Mouse (Mus musculus) liver, postnatal 0 days (tissue): Measurements from ENCODE around the gene Clstn1. TPM values are rescaled to one million over a fixed set of nuclear protein-coding genes. Genes with fewer than 3 reads are reported as not detected.

ENCODE experiments used
- ATAC-seq: fragments of 200-750 bp; cut with Nextera tagmentation; 2 replicates; pipeline ENCODE4 v1.8.0; 2017; ENCODE audit warnings: mild to moderate bottlenecking, moderate library complexity
- DNase-seq: peaks from one replicate; pipeline ENCODE4 v3.0.0-alpha.2; 2016
- H3K27ac ChIP-seq: fragments of 300-500 bp; sonication (generic); 2 replicates; pipeline ENCODE4 v1.5.1; 2014; ENCODE audit warnings: antibody characterized with exemption, moderate library complexity, mild to moderate bottlenecking, low read depth
- H3K27me3 ChIP-seq: fragments of 300-500 bp; sonication (generic); 2 replicates; pipeline ENCODE4 v1.6.1; 2014; ENCODE audit warnings: low read length, control low read depth, mixed read lengths; ENCODE audit not compliant: insufficient read depth
- H3K36me3 ChIP-seq: fragments of 300-500 bp; sonication (generic); replicated peaks from 2 replicates; pipeline ENCODE4 v1.6.1; 2014; ENCODE audit warnings: mild to moderate bottlenecking, control low read depth, low read length, moderate library complexity, mixed read lengths; ENCODE audit not compliant: insufficient read depth
- H3K4me1 ChIP-seq: fragments of 300-500 bp; sonication (generic); 2 replicates; pipeline ENCODE4 v1.6.1; 2014; ENCODE audit warnings: antibody characterized with exemption, mild to moderate bottlenecking, control low read depth; ENCODE audit not compliant: insufficient read depth
- H3K4me2 ChIP-seq: fragments of 300-500 bp; sonication (generic); 2 replicates; pipeline ENCODE4 v1.6.1; 2014; ENCODE audit warnings: low read depth, mild to moderate bottlenecking, low read length, moderate library complexity, mixed read lengths
- H3K4me3 ChIP-seq: fragments of 300-500 bp; sonication (generic); 2 replicates; pipeline ENCODE4 v1.5.1; 2014; ENCODE audit warnings: low read depth, low read length
- H3K9ac ChIP-seq: fragments of 300-500 bp; sonication (generic); replicated peaks from 2 replicates; pipeline ENCODE4 v1.6.1; 2014; ENCODE audit warnings: mild to moderate bottlenecking, moderate library complexity
- H3K9me3 ChIP-seq: fragments of 300-500 bp; sonication (generic); 2 replicates; pipeline ENCODE4 v1.6.1; 2016; ENCODE audit warnings: mild to moderate bottlenecking, control low read depth, low read length, mixed read lengths
- CTCF ChIP-seq: sonication (generic); IDR thresholded peaks from 2 replicates; pipeline ENCODE4 v1.5.1; 2016; ENCODE audit warnings: antibody characterized with exemption, low read depth
- EP300 ChIP-seq: IDR thresholded peaks from 2 replicates; pipeline ENCODE4 v1.6.1; 2016; ENCODE audit warnings: antibody characterized with exemption, low read depth, mild to moderate bottlenecking
- WGBS: fragments of 180-500 bp; shearing (Covaris S2); extraction: QIAGEN DNeasy Blood & Tissue Kit; methylation state at CpG from one replicate; pipeline ENCODE4 v1.1.7; 2014; ENCODE audit not compliant: insufficient replicate concordance; 5-methylcytosine and 5-hydroxymethylcytosine counted together
- polyA plus RNA-seq: library from polyadenylated mRNA; unstranded; fragments of >200 nt; fragmentation: Nextera tagmentation; extraction: Ambion mirVana; gene quantifications from 2 replicates; pipeline ENCODE4 v1.2.1, GENCODE M21; 2015

Clstn1 gene
- polyA plus RNA-seq, 1 experiment from 2014 or later = 2.1 TPM

DNA sequence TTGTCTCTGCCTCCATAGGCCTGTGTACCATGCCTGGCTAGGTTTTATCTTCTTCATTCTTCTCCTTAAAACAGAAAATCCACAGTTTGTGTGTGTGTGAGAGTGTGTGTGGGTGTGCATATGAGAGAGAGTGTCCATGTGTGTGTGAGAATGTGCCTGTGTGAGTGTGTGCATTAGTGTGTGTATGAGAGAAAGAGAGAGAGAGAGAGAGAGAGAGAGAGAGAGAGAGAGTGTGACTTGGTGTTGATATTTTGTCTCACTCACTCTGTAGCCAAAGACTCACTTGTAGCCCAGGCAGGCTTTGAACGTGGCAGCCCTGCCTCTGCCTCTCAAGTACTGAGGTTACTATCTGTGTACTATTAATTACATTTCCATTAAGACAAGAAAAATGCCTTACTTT lies 47.9 kb downstream of the Clstn1 start:
- H3K9ac ChIP-seq = no peak overlapping the region
- H3K9me3 ChIP-seq = no peaks in the 10 kb centered on the region
- ATAC-seq (no peak), DNase-seq (no peak)
- no peak for TF ChIP-seq CTCF
- TF ChIP-seq EP300 = no peak
- 47% methylated on average over 1 of the region's 1 CpGs for WGBS
- 0 out of 2 replicates have a peak, but pooled peaks cover 2% of the 10 kb centered on the region for H3K36me3 ChIP-seq
- no peaks in the 10 kb centered on the region; the same call in 1 of the 2 replicates for H3K4me1 ChIP-seq
- no peak overlapping the region for H3K4me3 ChIP-seq
- H3K4me2 ChIP-seq = no peak overlapping the region
- no peak overlapping the region for H3K27ac ChIP-seq
- H3K27me3 ChIP-seq = no peaks in the 10 kb centered on the region

GRCm38 (mm10) chr4:149634966-149635365 lies 48.7 kb downstream of the Clstn1 start:
- ATAC-seq (peak; percentile 55), DNase-seq (peak; percentile 15)
- Histone ChIP-seq H3K36me3 (0 out of 2 replicates have a peak, but pooled peaks cover 2% of the 10 kb centered on the region), H3K4me1 (no peaks in the 10 kb centered on the region; the same call in 1 of the 2 replicates), H3K4me3 (no peak overlapping the region), H3K27ac (no peak overlapping the region), H3K9ac (no peak overlapping the region), H3K9me3 (no peaks in the 10 kb centered on the region), H3K27me3 (no peaks in the 10 kb centered on the region), H3K4me2 (no peak overlapping the region)
- 64% methylated on average over 11 of the region's 11 CpGs for WGBS
- peak; percentile 64; the same call in 1 of the 2 replicates for TF ChIP-seq EP300
- TF ChIP-seq CTCF = no peak

DNA sequence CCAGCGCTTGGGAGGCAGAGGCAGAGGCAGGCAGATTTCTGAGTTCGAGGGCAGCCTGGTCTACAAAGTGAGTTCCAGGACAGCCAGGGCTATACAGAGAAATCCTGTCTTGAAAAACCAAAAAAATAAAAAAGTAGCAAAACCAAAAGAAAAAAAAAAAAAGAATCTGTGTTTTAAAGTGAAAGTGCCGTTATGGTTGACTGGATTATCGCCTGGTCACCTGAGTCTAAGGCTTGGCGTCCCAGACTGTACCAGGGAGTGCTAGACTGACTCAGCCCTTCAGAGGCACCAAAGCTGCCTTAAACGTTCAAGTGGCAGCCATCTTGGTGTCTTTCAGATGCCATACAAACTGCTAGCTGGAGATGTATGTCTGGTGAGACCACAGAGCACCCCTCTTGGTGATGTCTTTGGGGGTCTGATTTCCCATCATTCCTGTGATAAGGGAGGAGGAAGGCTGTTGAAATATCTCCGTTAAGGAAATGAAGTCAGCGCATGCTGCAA lies 49.7 kb downstream of the Clstn1 start:
- H3K9ac ChIP-seq = no peak overlapping the region
- WGBS = 68% methylated on average over 8 of the region's 8 CpGs
- ATAC-seq = no peak; the same call in 1 of the 2 replicates
- no peak overlapping the region for H3K4me2 ChIP-seq
- no peaks in the 10 kb centered on the region for H3K27me3 ChIP-seq
- no peak overlapping the region for H3K27ac ChIP-seq
- TF ChIP-seq EP300 (no peak), CTCF (no peak)
- no peaks in the 10 kb centered on the region for H3K9me3 ChIP-seq
- H3K4me1 ChIP-seq = no peaks in the 10 kb centered on the region; the same call in 1 of the 2 replicates
- no peak overlapping the region for H3K4me3 ChIP-seq
- DNase-seq = no peak
- 0 out of 2 replicates have a peak, but pooled peaks cover 2% of the 10 kb centered on the region for H3K36me3 ChIP-seq

DNA sequence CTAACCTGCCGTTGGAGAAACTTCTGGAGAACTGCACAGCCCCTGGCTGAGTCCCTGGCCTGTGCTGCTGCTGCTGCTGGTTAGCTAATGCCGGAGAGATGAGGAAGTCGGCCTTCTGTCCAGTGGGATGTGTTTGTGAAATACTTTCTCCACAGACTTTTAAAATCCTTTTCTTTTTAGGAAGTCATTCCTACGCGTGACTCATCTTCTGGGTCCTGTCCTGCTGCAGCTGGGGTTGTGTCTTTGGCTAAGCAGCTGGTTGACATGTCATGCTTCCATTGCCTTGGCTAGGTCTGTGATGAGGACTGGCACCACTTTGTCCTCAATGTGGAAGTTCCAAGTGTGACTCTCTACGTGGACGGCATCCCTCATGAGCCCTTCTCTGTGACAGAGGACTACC lies 51.7 kb downstream of the Clstn1 start:
- H3K4me2 ChIP-seq = no peak overlapping the region
- DNase-seq = no peak
- no peak for ATAC-seq
- H3K9ac ChIP-seq = no peak overlapping the region
- no peak overlapping the region for H3K27ac ChIP-seq
- no peak overlapping the region for H3K4me3 ChIP-seq
- TF ChIP-seq CTCF = no peak
- TF ChIP-seq EP300 = no peak
- H3K36me3 ChIP-seq = 0 out of 2 replicates have a peak, but pooled peaks cover 2% of the 10 kb centered on the region
- no peaks in the 10 kb centered on the region for H3K27me3 ChIP-seq
- H3K9me3 ChIP-seq = no peaks in the 10 kb centered on the region
- no peaks in the 10 kb centered on the region; the same call in 1 of the 2 replicates for H3K4me1 ChIP-seq
- 65% methylated on average over 7 of the region's 7 CpGs for WGBS

GRCm38 (mm10) chr4:149640831-149641230 lies 54.6 kb downstream of the Clstn1 start:
- Histone ChIP-seq H3K9me3 (no peaks in the 10 kb centered on the region), H3K27ac (no peak overlapping the region), H3K36me3 (no peaks in the 10 kb centered on the region), H3K4me1 (no peaks in the 10 kb centered on the region; the same call in 1 of the 2 replicates), H3K4me2 (no peak overlapping the region), H3K9ac (no peak overlapping the region), H3K27me3 (no peaks in the 10 kb centered on the region), H3K4me3 (no peak overlapping the region)
- DNase-seq (no peak), ATAC-seq (no peak)
- 72% methylated on average over 9 of the region's 9 CpGs for WGBS
- TF ChIP-seq EP300 (no peak), CTCF (no peak)

GRCm38 (mm10) chr4:149641400-149641799 lies 55.1 kb downstream of the Clstn1 start:
- no peak for DNase-seq
- no peak overlapping the region for H3K9ac ChIP-seq
- no peaks in the 10 kb centered on the region for H3K36me3 ChIP-seq
- no peak overlapping the region for H3K4me2 ChIP-seq
- 53% methylated on average over 8 of the region's 8 CpGs for WGBS
- H3K9me3 ChIP-seq = no peaks in the 10 kb centered on the region
- ATAC-seq = no peak
- H3K4me1 ChIP-seq = no peaks in the 10 kb centered on the region
- H3K4me3 ChIP-seq = no peak overlapping the region
- no peak for TF ChIP-seq EP300
- no peak for TF ChIP-seq CTCF
- H3K27ac ChIP-seq = no peak overlapping the region
- H3K27me3 ChIP-seq = no peaks in the 10 kb centered on the region
